Mouse (Mus musculus): Measurements from ENCODE around the gene Spon1.

Spon1 gene

GRCm38 (mm10) chr7:114090892-114091545 is 325.2 kb downstream of the Spon1 start:
- H3K4me1 ChIP-seq (replicated peaks; ENCODE audit: low read depth, low read length): peaks cover 76% of the 10 kb centered on the region
- no peaks in the 10 kb centered on the region for H3K36me3 ChIP-seq (ENCODE audit: insufficient read depth, low read length)
- no peaks in the 10 kb centered on the region for H3K27me3 ChIP-seq (ENCODE audit: insufficient read depth, low read length)
- no peaks in the 10 kb centered on the region for H3K9me3 ChIP-seq (ENCODE audit: low read length)
- H3K4me3 ChIP-seq (replicated peaks; ENCODE audit: low read length): no peak overlapping the region
- TF ChIP-seq POU5F1 (IDR thresholded peaks at IDR 0.05; ENCODE audit: borderline replicate concordance, low read length) (no peak), NANOG (IDR thresholded peaks at IDR 0.05; ENCODE audit: borderline replicate concordance, low read length) (no peak), CTCF (conservative IDR thresholded peaks at IDR 0.05; ENCODE audit: low read length) (no peak)

Data from E14TG2a.4 (cell line).